Mouse (Mus musculus): ENCODE measurements around the gene Gm3139. TPM values are rescaled to one million over a fixed set of nuclear protein-coding genes. Genes with fewer than 3 reads are reported as not detected.
"Not testable (repeated sequence)": the region's sequence is repeated elsewhere in the genome, so short reads cannot be mapped to it uniquely, and the experiment has no call there.

The Gm3139 gene
- polyA plus RNA-seq (2012; rRNA removed): not detected in 2 replicates

- H3K4me1 ChIP-seq (ENCODE audit: control insufficient read depth, insufficient read depth, insufficient read length); H3K27me3 ChIP-seq (ENCODE audit: control insufficient read depth, insufficient read depth, low read length); DNase-seq (ENCODE audit: low read depth in 1 of 2, low spot score in 2 of 2); H3K27ac ChIP-seq (ENCODE audit: insufficient read depth, low read length); H3K4me3 ChIP-seq (ENCODE audit: extremely low read depth, insufficient read depth, insufficient read length); H3K36me3 ChIP-seq (ENCODE audit: control insufficient read depth, insufficient read depth, low read length): not testable (repeated sequence)
- no CpG with 5 or more reads among the region's 2 CpGs for WGBS
Observed at GRCm38 (mm10) chr5:94525987-94526386, at the start of gene Gm3139. TSS of gene Gm3139 (plus strand) at chr5:94526287.

Other genes with a start within 250 kb of the Gm3139 start
- gene A430089I19Rik, start 219.5 kb upstream of the Gm3139 start, polyA plus RNA-seq (2012; rRNA removed): not detected in 2 replicates
- not detected in 2 replicates for gene Gm6502, start 211.9 kb upstream of the Gm3139 start, polyA plus RNA-seq (2012; rRNA removed)
- not detected in 2 replicates for gene AA792892, start 186.5 kb upstream of the Gm3139 start, polyA plus RNA-seq (2012; rRNA removed)
- gene Gm7682, start 80.5 kb upstream of the Gm3139 start, polyA plus RNA-seq (2012; rRNA removed): not detected in 2 replicates
- gene Gm3147, start 90.1 kb downstream of the Gm3139 start, polyA plus RNA-seq (2012; rRNA removed): not detected in 2 replicates
- not detected in 2 replicates for gene Gm6509, start 97.7 kb downstream of the Gm3139 start, polyA plus RNA-seq (2012; rRNA removed)
- gene Gm6205, start 122.1 kb downstream of the Gm3139 start, polyA plus RNA-seq (2012; rRNA removed): not detected in 2 replicates